Mouse (Mus musculus) hindbrain, postnatal 0 days (tissue): Measurements from ENCODE around the gene Ntrk3. TPM values are rescaled to one million over a fixed set of nuclear protein-coding genes. Genes with fewer than 3 reads are reported as not detected.
A peak's percentile ranks its signal among the peaks of the same experiment; 100 is the strongest.

Source experiments
- ATAC-seq: fragments of 200-750 bp; cut with Nextera tagmentation; 2 replicates; pipeline ENCODE4 v1.8.0; 2017; ENCODE audit warnings: mild to moderate bottlenecking, moderate TSS enrichment, moderate library complexity
- DNase-seq: peaks from one replicate; pipeline ENCODE4 v3.0.0-alpha.2; 2015; ENCODE audit warnings: low spot score
- H3K27ac ChIP-seq: fragments of 300-500 bp; sonication (generic); 2 replicates; pipeline ENCODE4 v1.5.1; 2014; ENCODE audit warnings: mild to moderate bottlenecking
- H3K27me3 ChIP-seq: fragments of 300-500 bp; sonication (generic); 2 replicates; pipeline ENCODE4 v1.6.1; 2014; ENCODE audit warnings: low read length, mixed read lengths; ENCODE audit not compliant: insufficient read depth
- H3K36me3 ChIP-seq: fragments of 300-500 bp; sonication (generic); 2 replicates; pipeline ENCODE4 v1.6.1; 2014; ENCODE audit warnings: low read length, mixed read lengths; ENCODE audit not compliant: insufficient read depth
- H3K4me1 ChIP-seq: fragments of 300-500 bp; sonication (generic); 2 replicates; pipeline ENCODE4 v1.6.1; 2014; ENCODE audit warnings: antibody characterized with exemption, low read length, mixed read lengths; ENCODE audit not compliant: insufficient read depth
- H3K4me2 ChIP-seq: fragments of 300-500 bp; sonication (generic); 2 replicates; pipeline ENCODE4 v1.6.1; 2014; ENCODE audit warnings: low read depth, mild to moderate bottlenecking, low read length, moderate library complexity, mixed read lengths
- H3K4me3 ChIP-seq: fragments of 300-500 bp; sonication (generic); 2 replicates; pipeline ENCODE4 v1.5.1; 2014; ENCODE audit warnings: low read length
- H3K9ac ChIP-seq: fragments of 300-500 bp; sonication (generic); replicated peaks from 2 replicates; pipeline ENCODE4 v1.6.1; 2014; ENCODE audit warnings: mild to moderate bottlenecking, low read length, moderate library complexity, mixed read lengths
- H3K9me3 ChIP-seq: fragments of 300-500 bp; sonication (generic); 2 replicates; pipeline ENCODE4 v1.6.1; 2016; ENCODE audit warnings: low read length, mixed read lengths
- CTCF ChIP-seq: IDR thresholded peaks from 2 replicates; pipeline ENCODE4 v1.5.1; 2016; ENCODE audit warnings: antibody characterized with exemption, control low read depth, low read depth
- WGBS: fragments of 180-500 bp; shearing (Covaris S2); extraction: QIAGEN DNeasy Blood & Tissue Kit; methylation state at CpG from one replicate; pipeline ENCODE4 v1.1.7; 2014; 5-methylcytosine and 5-hydroxymethylcytosine counted together
- polyA plus RNA-seq: library from polyadenylated mRNA; unstranded; fragments of >200 nt; fragmentation: Nextera tagmentation; extraction: Ambion mirVana; gene quantifications from 2 replicates; pipeline ENCODE4 v1.2.1, GENCODE M21; 2015
- total RNA-seq: library from RNA; depleted of rRNA; stranded (reverse); fragments of >200 nt; gene quantifications from 2 replicates; pipeline ENCODE4 v1.2.3, GENCODE M21; 2014

Ntrk3 gene
- total and polyA plus RNA-seq, 2 experiments from 2014 or later, result 23.5 to 90.8 TPM

GRCm38 (mm10) chr7:78601851-78602250 is 136.0 kb downstream of the Ntrk3 start:
- no peak overlapping the region for H3K4me2 ChIP-seq
- 89% methylated on average over 3 of the region's 3 CpGs for WGBS
- H3K9ac ChIP-seq, result no peak overlapping the region
- ATAC-seq (no peak), DNase-seq (no peak)
- H3K36me3 ChIP-seq, result no peaks in the 10 kb centered on the region
- no peak overlapping the region for H3K27ac ChIP-seq
- no peak overlapping the region for H3K4me3 ChIP-seq
- H3K9me3 ChIP-seq, result no peaks in the 10 kb centered on the region
- no peak for TF ChIP-seq CTCF
- no peaks in the 10 kb centered on the region; the same call in 1 of the 2 replicates for H3K27me3 ChIP-seq
- H3K4me1 ChIP-seq, result peaks cover 8% of the 10 kb centered on the region; the same call in 1 of the 2 replicates

GRCm38 (mm10) chr7:78600886-78601285 is 136.9 kb downstream of the Ntrk3 start:
- no peaks in the 10 kb centered on the region; the same call in 1 of the 2 replicates for H3K27me3 ChIP-seq
- ATAC-seq (no peak), DNase-seq (no peak)
- peaks cover 8% of the 10 kb centered on the region for H3K4me1 ChIP-seq
- no peak overlapping the region for H3K4me3 ChIP-seq
- no peaks in the 10 kb centered on the region for H3K36me3 ChIP-seq
- 79% methylated on average over 6 of the region's 6 CpGs for WGBS
- no peaks in the 10 kb centered on the region for H3K9me3 ChIP-seq
- no peak overlapping the region for H3K4me2 ChIP-seq
- TF ChIP-seq CTCF, result no peak
- H3K27ac ChIP-seq, result no peak overlapping the region
- no peak overlapping the region for H3K9ac ChIP-seq

- no peaks in the 10 kb centered on the region; the same call in 1 of the 2 replicates for H3K27me3 ChIP-seq
- 58% methylated on average over 6 of the region's 6 CpGs for WGBS
- no peak overlapping the region for H3K4me3 ChIP-seq
- H3K27ac ChIP-seq, result no peak overlapping the region
- ATAC-seq (no peak), DNase-seq (no peak)
- no peaks in the 10 kb centered on the region for H3K9me3 ChIP-seq
- no peaks in the 10 kb centered on the region for H3K36me3 ChIP-seq
- H3K4me1 ChIP-seq, result peaks cover 8% of the 10 kb centered on the region
- no peak overlapping the region for H3K4me2 ChIP-seq
- TF ChIP-seq CTCF, result no peak
- no peak overlapping the region for H3K9ac ChIP-seq
Measured at GRCm38 (mm10) chr7:78599941-78600677, 137.7 kb downstream of the Ntrk3 start.

GRCm38 (mm10) chr7:78598147-78598546 is 139.7 kb downstream of the Ntrk3 start:
- peaks cover 8% of the 10 kb centered on the region for H3K4me1 ChIP-seq
- H3K4me2 ChIP-seq, result 0 out of 2 replicates have a peak overlapping the region, but pooled peaks have one; percentile 3
- 28% methylated on average over 12 of the region's 12 CpGs for WGBS
- H3K27me3 ChIP-seq, result no peaks in the 10 kb centered on the region; the same call in 1 of the 2 replicates
- H3K9me3 ChIP-seq, result no peaks in the 10 kb centered on the region
- H3K36me3 ChIP-seq, result no peaks in the 10 kb centered on the region
- ATAC-seq (no peak), DNase-seq (peak; percentile 33)
- no peak overlapping the region for H3K9ac ChIP-seq
- H3K27ac ChIP-seq, result no peak overlapping the region
- H3K4me3 ChIP-seq, result no peak overlapping the region
- TF ChIP-seq CTCF, result no peak

GRCm38 (mm10) chr7:78597251-78598129 is 140.3 kb downstream of the Ntrk3 start:
- H3K9me3 ChIP-seq, result no peaks in the 10 kb centered on the region
- DNase-seq (no peak), ATAC-seq (no peak)

GRCm38 (mm10) chr7:78596556-78596955 is 141.3 kb downstream of the Ntrk3 start:
- H3K9me3 ChIP-seq, result no peaks in the 10 kb centered on the region
- no peak for TF ChIP-seq CTCF
- H3K4me2 ChIP-seq, result no peak overlapping the region
- H3K27ac ChIP-seq, result no peak overlapping the region
- WGBS, result 48% methylated on average over 5 of the region's 5 CpGs
- peaks cover 4% of the 10 kb centered on the region; the same call in 1 of the 2 replicates for H3K27me3 ChIP-seq
- ATAC-seq (no peak), DNase-seq (no peak)
- H3K36me3 ChIP-seq, result no peaks in the 10 kb centered on the region
- H3K4me1 ChIP-seq, result peaks cover 8% of the 10 kb centered on the region
- H3K9ac ChIP-seq, result no peak overlapping the region
- no peak overlapping the region for H3K4me3 ChIP-seq

More at GRCm38 (mm10) chr7:78597251-78598129, 140.3 kb downstream of the Ntrk3 start:
- H3K4me1 ChIP-seq, result peaks cover 8% of the 10 kb centered on the region
- H3K27me3 ChIP-seq, result peaks cover 4% of the 10 kb centered on the region; the same call in 1 of the 2 replicates
- H3K9ac ChIP-seq, result no peak overlapping the region
- H3K27ac ChIP-seq, result no peak overlapping the region
- 0 out of 2 replicates have a peak overlapping the region, but pooled peaks have one; percentile 3 for H3K4me2 ChIP-seq
- no peak overlapping the region for H3K4me3 ChIP-seq
- no peaks in the 10 kb centered on the region for H3K36me3 ChIP-seq
- no peak for TF ChIP-seq CTCF
- WGBS, result 36% methylated on average over 15 of the region's 15 CpGs
